Mouse (Mus musculus): ENCODE results near the gene Ghr.

Gene Ghr

GRCm38 (mm10) chr15:3381413-3381812 lies 201.9 kb downstream of the Ghr start:
- CTCF ChIA-PET: interaction anchor here (0.5 kb wide), 1 partner anchor 397 kb away, joined by 3 read pairs; no protein-coding TSS in a partner anchor

GRCm38 (mm10) chr15:3368261-3368832 lies 214.9 kb downstream of the Ghr start:
- CTCF ChIA-PET: no interaction called here

GRCm38 (mm10) chr15:3356073-3356766 lies 227.1 kb downstream of the Ghr start:
- CTCF ChIA-PET: no interaction called here

GRCm38 (mm10) chr15:3353696-3354095 lies 229.6 kb downstream of the Ghr start:
- CTCF ChIA-PET: no interaction called here

GRCm38 (mm10) chr15:3349306-3350064 lies 233.8 kb downstream of the Ghr start:
- CTCF ChIA-PET: no interaction called here

GRCm38 (mm10) chr15:3346682-3347081 lies 236.6 kb downstream of the Ghr start:
- CTCF ChIA-PET: no interaction called here

- CTCF ChIA-PET: no interaction called here
Measured at GRCm38 (mm10) chr15:3344555-3344954, 238.7 kb downstream of the Ghr start.

GRCm38 (mm10) chr15:3341806-3342582 lies 241.3 kb downstream of the Ghr start:
- CTCF ChIA-PET: no interaction called here

GRCm38 (mm10) chr15:3339847-3340246 lies 243.4 kb downstream of the Ghr start:
- CTCF ChIA-PET: no interaction called here

- CTCF ChIA-PET: no interaction called here
Measured at GRCm38 (mm10) chr15:3332517-3332916, 250.8 kb downstream of the Ghr start.

GRCm38 (mm10) chr15:3331813-3332212 lies 251.5 kb downstream of the Ghr start:
- CTCF ChIA-PET: no interaction called here

GRCm38 (mm10) chr15:3330291-3330690 lies 253.0 kb downstream of the Ghr start:
- CTCF ChIA-PET: no interaction called here

- CTCF ChIA-PET: no interaction called here
Measured at GRCm38 (mm10) chr15:3323041-3323440, 260.3 kb downstream of the Ghr start.

- CTCF ChIA-PET: no interaction called here
Measured at GRCm38 (mm10) chr15:3319929-3320328, 263.4 kb downstream of the Ghr start.

GRCm38 (mm10) chr15:3316617-3317016 lies 266.7 kb downstream of the Ghr start:
- CTCF ChIA-PET: no interaction called here

GRCm38 (mm10) chr15:3312937-3313336 lies 270.4 kb downstream of the Ghr start:
- CTCF ChIA-PET: no interaction called here

GRCm38 (mm10) chr15:3309856-3310255 lies 273.4 kb downstream of the Ghr start:
- CTCF ChIA-PET: interaction anchor here (0.7 kb wide), 1 partner anchor 47 kb away, joined by 7 read pairs; no protein-coding TSS in a partner anchor

GRCm38 (mm10) chr15:3303426-3303825 lies 279.9 kb downstream of the Ghr start, which contains the start of gene Ccdc152:
TSS of gene Ccdc152 (minus strand) at chr15:3303526.
- CTCF ChIA-PET: no interaction called here

- CTCF ChIA-PET: no interaction called here
Measured at GRCm38 (mm10) chr15:3300361-3301100, 282.8 kb downstream of the Ghr start.

- CTCF ChIA-PET: no interaction called here
Measured at GRCm38 (mm10) chr15:3297615-3298014, 285.7 kb downstream of the Ghr start.

GRCm38 (mm10) chr15:3295986-3296385 lies 287.3 kb downstream of the Ghr start:
- CTCF ChIA-PET: no interaction called here

- CTCF ChIA-PET: no interaction called here
Measured at GRCm38 (mm10) chr15:3293477-3293876, 289.8 kb downstream of the Ghr start.
